Comparison of ENCODE assay signal across 12 mouse cellular contexts in genomic region chr7:37255840-37256239, GRCm38 (mm10).
DNase-seq lines count a peak whose midpoint lies in the region; ATAC-seq lines count a peak whose summit lies in the region.
"Had no signal": no experiment of that assay in that cellular context is flagged by ENCODE, and none has a peak within 500 bp of the region (broad histone marks: within the 10 kb centered on the region; RNA-seq: fewer than 3 reads in every experiment).

No protein-coding gene starts in this region.

- peaks cover 8% of the 10 kb centered on the region; the same call in 1 of the 2 replicates for H3K9me3 ChIP-seq in heart, embryonic 12.5 days (replicated peaks)
- no peaks in the 10 kb centered on the region for H3K9me3 ChIP-seq in embryonic facial prominence, embryonic 11.5 days (replicated peaks; ENCODE audit: control insufficient read depth, low read length)
- peaks cover 6% of the 10 kb centered on the region for H3K9me3 ChIP-seq in limb, embryonic 13.5 days
- H3K9me3 ChIP-seq in hindbrain, embryonic 13.5 days = peaks cover 8% of the 10 kb centered on the region
- H3K9me3 ChIP-seq: intestine, embryonic 15.5 days; neural tube, embryonic 15.5 days had no signal

- no peak overlapping the region for H3K9ac ChIP-seq in heart, embryonic 12.5 days
- no peak overlapping the region for H3K9ac ChIP-seq in embryonic facial prominence, embryonic 11.5 days (replicated peaks; ENCODE audit: low read length)
- no peak overlapping the region for H3K9ac ChIP-seq in limb, embryonic 13.5 days
- H3K9ac ChIP-seq in hindbrain, embryonic 13.5 days = no peak overlapping the region
- H3K9ac ChIP-seq: intestine, embryonic 15.5 days; liver, embryonic 12.5 days; neural tube, embryonic 15.5 days had no signal

- H3K27me3 ChIP-seq in heart, embryonic 12.5 days (replicated peaks) = no peaks in the 10 kb centered on the region
- H3K27me3 ChIP-seq in embryonic facial prominence, embryonic 11.5 days (ENCODE audit: control insufficient read depth, insufficient read depth, low read length) = no peaks in the 10 kb centered on the region
- H3K27me3 ChIP-seq in limb, embryonic 13.5 days = no peaks in the 10 kb centered on the region
- no peaks in the 10 kb centered on the region for H3K27me3 ChIP-seq in hindbrain, embryonic 13.5 days
- H3K27me3 ChIP-seq: intestine, embryonic 15.5 days; liver, embryonic 12.5 days; neural tube, embryonic 15.5 days had no signal

- H3K27ac ChIP-seq in heart, embryonic 12.5 days (ENCODE audit: poor library complexity, severe bottlenecking) = no peak overlapping the region
- H3K27ac ChIP-seq in embryonic facial prominence, embryonic 11.5 days (replicated peaks; ENCODE audit: low read depth, low read length) = 0 out of 2 replicates have a peak overlapping the region, but pooled peaks have one; percentile 35
- H3K27ac ChIP-seq in limb, embryonic 13.5 days = peak overlapping the region; percentile 56
- no peak overlapping the region for H3K27ac ChIP-seq in hindbrain, embryonic 13.5 days
- H3K27ac ChIP-seq: intestine, embryonic 15.5 days; liver, embryonic 12.5 days; neural tube, embryonic 15.5 days had no signal

- no peak for ATAC-seq in heart, embryonic 12.5 days (ENCODE audit: insufficient number of reproducible peaks, low FRiP score)
- ATAC-seq in embryonic facial prominence, embryonic 11.5 days (replicated peaks; ENCODE audit: insufficient number of reproducible peaks, low FRiP score, low TSS enrichment, low read depth) = no peak
- peak; percentile 33; the same call in 1 of the 2 replicates for ATAC-seq in limb, embryonic 13.5 days (ENCODE audit: low FRiP score, low read depth)
- no peak for ATAC-seq in hindbrain, embryonic 13.5 days (ENCODE audit: low FRiP score)
- ATAC-seq: intestine, embryonic 15.5 days; liver, embryonic 12.5 days had no signal

- DNase-seq in heart, postnatal 4 days = peak; percentile 9
- peak; percentile 2 for DNase-seq in NIH3T3 (ENCODE audit: low read depth)
- peak; percentile 79 for DNase-seq in embryonic facial prominence, embryonic 11.5 days (ENCODE audit: low spot score)
- DNase-seq in layer of hippocampus, postnatal 14 days (ENCODE audit: low spot score in 2 of 2) = no peak
- DNase-seq: heart, adult 18-20 months; retina, postnatal 1 day had no signal

- H3K36me3 ChIP-seq in heart, embryonic 12.5 days = no peaks in the 10 kb centered on the region
- H3K36me3 ChIP-seq in embryonic facial prominence, embryonic 11.5 days (replicated peaks; ENCODE audit: control insufficient read depth, insufficient read depth, low read depth, low read length) = no peaks in the 10 kb centered on the region
- H3K36me3 ChIP-seq in limb, embryonic 13.5 days = no peaks in the 10 kb centered on the region
- no peaks in the 10 kb centered on the region for H3K36me3 ChIP-seq in hindbrain, embryonic 13.5 days
- H3K36me3 ChIP-seq: intestine, embryonic 15.5 days; liver, embryonic 12.5 days; neural tube, embryonic 15.5 days had no signal

- H3K4me2 ChIP-seq in heart, embryonic 12.5 days = no peak overlapping the region
- no peak overlapping the region for H3K4me2 ChIP-seq in embryonic facial prominence, embryonic 11.5 days (ENCODE audit: low read depth, low read length)
- H3K4me2 ChIP-seq in limb, embryonic 13.5 days (replicated peaks) = 0 out of 2 replicates have a peak overlapping the region, but pooled peaks have one; percentile 3
- H3K4me2 ChIP-seq in hindbrain, embryonic 13.5 days = no peak overlapping the region
- H3K4me2 ChIP-seq: intestine, embryonic 15.5 days; liver, embryonic 12.5 days; neural tube, embryonic 15.5 days had no signal

- 25% methylated on average over 3 of the region's 3 CpGs for WGBS in heart, embryonic 12.5 days
- 20% methylated on average over 3 of the region's 3 CpGs for WGBS in embryonic facial prominence, embryonic 11.5 days
- 11% methylated on average over 3 of the region's 3 CpGs for WGBS in limb, embryonic 13.5 days
- WGBS in hindbrain, embryonic 13.5 days = 60% methylated on average over 3 of the region's 3 CpGs

- H3K4me1 ChIP-seq in heart, embryonic 12.5 days (replicated peaks) = 0 out of 2 replicates have a peak, but pooled peaks cover 3% of the 10 kb centered on the region
- H3K4me1 ChIP-seq in embryonic facial prominence, embryonic 11.5 days (ENCODE audit: control insufficient read depth, insufficient read depth, low read length) = peaks cover 2% of the 10 kb centered on the region; the same call in 1 of the 2 replicates
- H3K4me1 ChIP-seq in limb, embryonic 13.5 days = peaks cover 31% of the 10 kb centered on the region
- 0 out of 2 replicates have a peak, but pooled peaks cover 4% of the 10 kb centered on the region for H3K4me1 ChIP-seq in hindbrain, embryonic 13.5 days (replicated peaks)
- H3K4me1 ChIP-seq: intestine, embryonic 15.5 days; liver, embryonic 12.5 days; neural tube, embryonic 15.5 days had no signal

- H3K4me3 ChIP-seq in heart, embryonic 12.5 days = no peak overlapping the region
- no peak overlapping the region for H3K4me3 ChIP-seq in embryonic facial prominence, embryonic 11.5 days (ENCODE audit: low read depth, low read length)
- no peak overlapping the region for H3K4me3 ChIP-seq in limb, embryonic 13.5 days
- no peak overlapping the region for H3K4me3 ChIP-seq in hindbrain, embryonic 13.5 days
- H3K4me3 ChIP-seq: intestine, embryonic 15.5 days; liver, embryonic 12.5 days; neural tube, embryonic 15.5 days had no signal

Comparison
In these comparisons a context has a peak if more than half of its experiments do, and no peak if none do; other contexts are left out.
1. DNase-seq: peak in heart, postnatal 4 days (single experiment), NIH3T3 (single experiment) and embryonic facial prominence, embryonic 11.5 days (single experiment); none in layer of hippocampus, postnatal 14 days (0 of 2).
2. H3K27ac ChIP-seq: peak in embryonic facial prominence, embryonic 11.5 days (single experiment) and limb, embryonic 13.5 days (single experiment); none in heart, embryonic 12.5 days (single experiment) and hindbrain, embryonic 13.5 days (single experiment).